Mouse (Mus musculus) spleen, embryonic (tissue): ENCODE results near the gene Rab37.

ENCODE experiments used
- CTCF ChIA-PET: fragments of 350-600 bp; sonication (Branson Sonifier 250); formaldehyde crosslinking; loops from one replicate; lab custom pipeline; 2022; lab: Charles Lee

Gene Rab37

DNA sequence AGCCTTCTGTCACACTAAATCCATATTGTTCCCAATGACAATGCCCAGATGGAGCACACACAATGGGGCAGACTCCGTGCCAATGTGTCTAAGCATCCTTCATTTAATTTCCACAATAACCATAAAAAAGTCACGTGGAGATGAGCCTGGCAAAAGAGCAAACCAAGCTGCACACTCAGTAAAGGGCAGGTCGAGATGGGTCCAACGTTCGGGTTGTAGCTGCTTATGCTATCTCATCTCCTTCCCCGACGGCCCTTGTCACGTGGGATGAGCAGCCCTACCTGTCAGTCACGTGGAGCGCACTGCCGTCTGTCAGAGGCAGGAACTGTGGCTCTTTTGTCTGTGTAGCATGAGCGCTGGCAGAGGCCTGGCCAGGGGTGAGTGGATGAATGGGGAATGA is 6.6 kb upstream of the Rab37 start:
- CTCF ChIA-PET = no interaction called here

GRCm38 (mm10) chr11:115085064-115085463 is 6.2 kb upstream of the Rab37 start:
- CTCF ChIA-PET = no interaction called here

DNA sequence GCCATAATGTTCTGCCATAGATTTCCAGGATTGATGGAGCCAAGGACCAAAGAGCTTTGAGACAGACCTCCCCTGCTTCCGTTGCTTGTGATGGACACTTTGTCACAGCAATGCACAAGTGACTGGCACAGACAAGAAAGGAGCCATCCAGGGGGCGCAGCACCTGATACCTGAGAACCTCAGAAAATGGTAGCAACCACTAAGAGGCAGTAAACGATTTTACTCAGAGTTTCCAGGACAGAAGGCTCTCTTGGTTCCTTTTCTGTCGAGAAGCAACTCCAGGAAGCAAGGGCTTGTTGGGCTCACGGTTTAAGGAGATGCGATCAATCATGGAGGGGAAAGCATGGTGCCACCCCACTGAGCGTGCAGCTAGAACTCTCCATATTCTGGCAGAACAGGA is 5.0 kb upstream of the Rab37 start:
- CTCF ChIA-PET = no interaction called here

DNA sequence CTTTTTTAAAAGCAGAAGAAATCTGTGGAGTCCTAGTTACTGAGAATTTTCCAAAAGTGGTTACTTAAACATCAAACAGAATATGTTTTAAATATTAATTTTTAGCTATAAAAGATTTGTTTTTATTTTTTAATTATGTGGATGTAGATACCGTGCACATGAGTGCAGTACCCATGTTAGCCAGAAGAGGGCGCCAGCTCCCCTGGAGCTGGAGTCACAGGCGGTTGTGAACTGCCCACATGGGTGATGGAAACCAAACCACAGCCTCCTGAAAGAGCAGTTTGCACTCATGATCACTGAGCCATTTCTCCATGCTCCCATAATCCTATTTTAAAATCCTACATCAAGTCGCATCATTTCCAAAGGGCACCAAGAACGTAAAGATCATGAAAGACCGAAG is 1.4 kb upstream of the Rab37 start:
- CTCF ChIA-PET = interaction anchor here (0.6 to 1.3 kb wide), 2 partner anchors 15 to 94 kb away, joined by 4 read pairs; no protein-coding TSS in a partner anchor

DNA sequence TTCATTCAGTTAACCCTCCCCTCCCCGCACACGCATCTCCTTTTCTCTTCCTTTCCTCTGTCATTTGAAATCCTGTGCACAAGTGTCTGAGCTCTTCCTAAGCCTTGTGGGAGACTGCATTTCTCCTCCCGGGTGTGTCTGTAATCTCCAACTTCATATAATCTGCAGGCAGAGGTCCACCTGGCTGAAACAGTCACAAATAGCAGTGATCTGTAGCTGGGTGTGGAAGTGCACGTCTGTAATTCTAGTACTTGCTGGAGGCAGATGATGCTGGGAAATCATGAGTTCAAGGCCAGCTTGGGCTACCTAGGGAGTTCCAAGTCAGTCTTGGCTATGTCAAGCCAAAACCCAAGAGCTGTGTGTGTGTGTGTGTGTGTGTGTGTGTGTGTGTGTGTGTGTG is 909 bp downstream of the Rab37 start:
- CTCF ChIA-PET = interaction anchor here (1.1 to 1.2 kb wide), 3 partner anchors 9 to 82 kb away, joined by 3 to 8 read pairs (median 3); no protein-coding TSS in a partner anchor

GRCm38 (mm10) chr11:115098203-115098932 is 7.1 kb downstream of the Rab37 start:
- CTCF ChIA-PET = interaction anchor here (0.6 kb wide), 1 partner anchor 153 kb away, joined by 3 read pairs; no protein-coding TSS in a partner anchor

DNA sequence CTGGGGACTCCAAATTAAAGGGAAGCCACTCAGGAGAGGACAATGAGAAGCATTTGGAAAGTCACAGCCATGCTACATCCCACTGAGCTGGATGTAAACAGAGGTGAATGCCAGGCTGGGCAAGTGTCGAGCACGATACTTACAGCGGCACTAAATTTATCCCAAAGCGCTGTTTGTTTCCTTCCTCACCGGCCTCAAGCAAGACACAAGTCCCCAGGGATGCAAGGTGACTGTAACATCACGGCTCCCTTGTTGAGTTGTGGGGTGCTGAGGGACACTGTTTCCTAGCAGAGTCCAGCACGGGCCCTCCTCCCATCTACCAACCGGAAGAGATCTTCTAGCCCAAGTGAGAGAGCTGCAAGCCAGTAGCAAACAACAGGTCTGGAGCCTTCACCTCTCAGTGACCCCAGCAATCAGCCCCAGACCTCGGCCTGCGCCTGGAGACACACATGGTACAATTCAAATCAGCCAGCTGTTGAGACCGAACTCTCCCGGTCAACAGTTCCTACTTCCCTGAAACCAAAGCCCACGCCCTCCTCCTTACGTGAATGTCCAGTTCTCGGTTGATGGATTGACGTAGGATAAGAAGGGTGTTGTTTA is 8.1 kb downstream of the Rab37 start:
- CTCF ChIA-PET = interaction anchor here (0.6 kb wide), 1 partner anchor 152 kb away, joined by 3 read pairs; no protein-coding TSS in a partner anchor

DNA sequence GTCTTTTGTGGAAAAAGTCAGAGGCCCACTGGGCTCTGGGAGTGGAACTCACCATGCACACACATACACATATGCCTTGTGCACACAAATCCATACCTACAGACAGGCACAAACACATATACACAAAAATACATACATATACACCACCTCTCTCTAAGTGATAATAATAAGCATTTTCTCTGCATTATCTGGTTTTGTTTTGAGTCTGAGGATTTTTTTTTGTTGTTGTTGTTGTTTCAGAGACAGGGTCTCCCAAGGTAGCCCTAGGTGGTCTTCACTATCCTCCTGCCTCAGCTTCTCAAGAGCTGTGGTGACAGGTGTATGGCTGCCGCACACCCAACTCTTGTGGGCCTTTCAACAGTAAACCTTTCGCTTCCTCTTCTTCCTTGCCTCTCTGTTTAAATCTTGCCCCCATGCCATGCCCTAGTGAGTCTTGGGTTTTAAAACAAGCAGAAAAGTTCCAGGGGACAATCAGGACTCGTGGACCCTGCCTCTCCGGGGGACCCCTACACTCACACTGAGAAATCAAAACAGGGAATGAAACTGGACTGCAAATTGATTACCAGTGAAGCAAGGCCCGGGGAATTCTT is 8.9 kb downstream of the Rab37 start:
- CTCF ChIA-PET = no interaction called here

- CTCF ChIA-PET = no interaction called here
These were observed 9.5 kb downstream of the Rab37 start for GRCm38 (mm10) chr11:115100741-115101140.

GRCm38 (mm10) chr11:115101615-115102051 is 10.4 kb downstream of the Rab37 start:
- CTCF ChIA-PET = no interaction called here

- CTCF ChIA-PET = interaction anchor here (0.7 kb wide), 1 partner anchor 13 kb away, joined by 4 read pairs; no protein-coding TSS in a partner anchor
These were observed 10.9 kb downstream of the Rab37 start for GRCm38 (mm10) chr11:115102116-115102515.

DNA sequence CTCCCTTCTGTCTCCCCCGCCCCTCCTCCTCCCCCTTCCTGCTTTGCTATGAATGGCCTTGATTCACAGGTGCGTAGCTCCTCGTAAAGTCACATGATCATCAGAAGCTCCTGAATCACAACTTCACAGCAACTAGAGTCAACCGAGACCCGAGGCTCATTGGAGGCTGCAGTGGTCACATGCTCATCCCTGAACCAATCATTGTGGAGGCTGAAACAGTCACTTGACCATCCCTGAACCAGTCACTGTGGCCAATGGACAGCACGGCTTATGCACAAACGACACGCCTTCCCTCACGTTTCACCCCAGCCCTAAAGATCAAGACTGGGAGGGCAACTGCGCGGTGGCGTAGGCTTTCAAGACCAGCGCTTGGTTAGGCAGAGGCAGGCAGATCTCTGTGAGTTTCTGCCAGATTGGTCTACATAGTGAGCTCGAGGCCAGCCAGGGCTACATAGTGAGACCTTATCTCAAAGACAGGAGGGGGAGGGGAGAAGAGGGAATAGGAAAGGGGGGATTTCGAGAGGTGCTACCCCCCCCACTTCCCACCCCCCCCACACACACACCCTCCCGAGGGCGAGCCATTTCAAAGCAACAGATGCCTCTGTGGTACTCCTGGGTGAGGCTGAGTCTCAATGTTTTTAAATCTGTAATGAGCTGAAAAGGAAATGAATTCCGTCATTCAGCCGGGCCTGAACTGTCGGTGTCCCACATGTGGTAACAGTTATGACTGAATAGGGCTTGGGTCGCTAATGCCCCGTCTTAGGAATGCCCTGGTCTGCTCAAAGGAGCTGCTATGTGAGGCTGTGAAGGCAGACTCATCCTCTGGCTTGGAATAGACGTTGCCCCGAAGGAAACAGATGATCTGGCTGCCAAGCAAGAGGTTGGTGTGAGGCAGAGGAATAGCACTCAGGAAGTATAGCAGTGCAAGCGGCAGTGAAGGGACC is 12.5 kb downstream of the Rab37 start:
- CTCF ChIA-PET = interaction anchor here (0.6 to 1.7 kb wide), 4 partner anchors 9 to 48 kb away, joined by 3 to 7 read pairs (median 4); no protein-coding TSS in a partner anchor

- CTCF ChIA-PET = interaction anchor here (1.0 to 1.7 kb wide), 3 partner anchors 10 to 47 kb away, joined by 3 to 4 read pairs (median 4); no protein-coding TSS in a partner anchor
These were observed 13.7 kb downstream of the Rab37 start for GRCm38 (mm10) chr11:115104769-115105563.

- CTCF ChIA-PET = no interaction called here
These were observed 15.4 kb downstream of the Rab37 start for GRCm38 (mm10) chr11:115106638-115107037.

GRCm38 (mm10) chr11:115107403-115107916 is 16.2 kb downstream of the Rab37 start:
- CTCF ChIA-PET = no interaction called here

GRCm38 (mm10) chr11:115108176-115108575 is 16.9 kb downstream of the Rab37 start:
- CTCF ChIA-PET = no interaction called here

- CTCF ChIA-PET = no interaction called here
These were observed 19.0 kb downstream of the Rab37 start for GRCm38 (mm10) chr11:115110271-115110670.

DNA sequence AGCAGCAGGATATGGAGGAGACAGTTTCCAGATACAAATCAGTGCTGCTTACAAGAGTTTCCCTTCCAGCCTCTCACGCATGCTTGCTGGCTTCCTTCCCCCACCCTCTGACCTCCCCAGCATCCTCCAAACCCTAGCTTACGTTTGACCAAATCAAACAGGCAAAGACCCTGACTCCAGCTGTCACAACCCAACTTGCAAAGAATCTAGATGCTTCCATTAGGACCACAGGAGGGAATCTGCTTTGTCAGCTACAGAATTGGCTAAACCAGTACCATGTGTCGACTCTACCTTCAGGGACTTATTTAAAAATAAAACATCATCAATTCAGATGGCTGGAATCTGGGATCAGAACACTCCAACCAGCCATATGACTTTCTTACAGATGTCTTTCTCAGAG is 21.0 kb downstream of the Rab37 start:
- CTCF ChIA-PET = no interaction called here

- CTCF ChIA-PET = interaction anchor here (0.5 kb wide), 1 partner anchor 173 kb away, joined by 7 read pairs; no protein-coding TSS in a partner anchor
These were observed 28.2 kb downstream of the Rab37 start for GRCm38 (mm10) chr11:115119409-115119808.

DNA sequence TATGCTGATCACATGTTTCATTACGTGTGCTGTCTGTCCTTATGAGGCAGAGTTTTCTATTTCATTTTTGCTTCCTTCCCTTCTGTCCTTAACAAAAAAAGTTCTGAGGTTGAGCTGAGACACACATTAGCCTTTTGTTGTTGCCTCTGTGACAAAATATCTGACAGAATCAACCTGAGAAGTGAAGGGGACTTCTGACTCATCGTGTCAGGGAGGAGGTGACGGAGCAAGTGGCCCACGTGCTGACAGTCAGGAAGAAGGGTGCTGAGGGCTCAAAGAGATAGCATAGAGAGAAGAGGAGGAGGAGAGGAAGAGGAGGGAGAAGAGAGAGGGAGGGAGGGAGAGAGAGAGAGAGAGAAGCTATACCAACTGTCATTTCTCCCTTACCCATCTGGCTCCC is 37.3 kb downstream of the Rab37 start:
- CTCF ChIA-PET = no interaction called here
